Mouse (Mus musculus): Measurements from ENCODE around the gene Ruvbl1. TPM values are rescaled to one million over a fixed set of nuclear protein-coding genes. Genes with fewer than 3 reads are reported as not detected.

Gene Ruvbl1
- polyA plus RNA-seq, 1 experiment from 2014 or later, result 94.9 TPM

GRCm38 (mm10) chr6:88454545-88454944, 10.7 kb upstream of the Ruvbl1 start:
- H3K4me1 ChIP-seq (replicated peaks), result no peaks in the 10 kb centered on the region
- 0 out of 2 replicates have a peak, but pooled peaks cover 4% of the 10 kb centered on the region for H3K27me3 ChIP-seq
- no peak overlapping the region for H3K9ac ChIP-seq
- H3K4me2 ChIP-seq, result no peak overlapping the region
- H3K36me3 ChIP-seq, result no peaks in the 10 kb centered on the region
- no peak overlapping the region for H3K4me3 ChIP-seq
- 66% methylated on average over 2 of the region's 2 CpGs for WGBS
- no peak for ATAC-seq (ENCODE audit: low FRiP score, low read depth)
- H3K9me3 ChIP-seq, result no peaks in the 10 kb centered on the region
- H3K27ac ChIP-seq (replicated peaks), result no peak overlapping the region

GRCm38 (mm10) chr6:88469878-88470277, 4.7 kb downstream of the Ruvbl1 start:
- Histone ChIP-seq H3K27ac (replicated peaks) (no peak overlapping the region), H3K9ac (no peak overlapping the region), H3K4me3 (no peak overlapping the region), H3K4me1 (replicated peaks) (peaks cover 15% of the 10 kb centered on the region), H3K36me3 (peaks cover 28% of the 10 kb centered on the region), H3K4me2 (no peak overlapping the region), H3K27me3 (no peaks in the 10 kb centered on the region), H3K9me3 (no peaks in the 10 kb centered on the region)
- WGBS, result 71% methylated on average over 6 of the region's 6 CpGs
- no peak for ATAC-seq (ENCODE audit: low FRiP score, low read depth)

- H3K27me3 ChIP-seq, result no peaks in the 10 kb centered on the region
- no peaks in the 10 kb centered on the region for H3K9me3 ChIP-seq
- WGBS, result 65% methylated on average over 6 of the region's 6 CpGs
- H3K4me2 ChIP-seq, result no peak overlapping the region
- H3K4me1 ChIP-seq (replicated peaks), result no peaks in the 10 kb centered on the region
- no peak overlapping the region for H3K4me3 ChIP-seq
- H3K36me3 ChIP-seq, result peaks cover 55% of the 10 kb centered on the region
- no peak for ATAC-seq (ENCODE audit: low FRiP score, low read depth)
- H3K9ac ChIP-seq, result no peak overlapping the region
- H3K27ac ChIP-seq (replicated peaks), result no peak overlapping the region
Observed at GRCm38 (mm10) chr6:88480421-88480820, 15.2 kb downstream of the Ruvbl1 start.

GRCm38 (mm10) chr6:88483111-88483510, 17.9 kb downstream of the Ruvbl1 start:
- H3K36me3 ChIP-seq, result peaks cover 54% of the 10 kb centered on the region
- ATAC-seq (ENCODE audit: low FRiP score, low read depth), result no peak
- no peaks in the 10 kb centered on the region for H3K27me3 ChIP-seq
- H3K4me2 ChIP-seq, result no peak overlapping the region
- H3K9ac ChIP-seq, result no peak overlapping the region
- H3K4me1 ChIP-seq (replicated peaks), result peaks cover 9% of the 10 kb centered on the region; the same call in 1 of the 2 replicates
- no peak overlapping the region for H3K4me3 ChIP-seq
- H3K9me3 ChIP-seq, result no peaks in the 10 kb centered on the region
- no peak overlapping the region for H3K27ac ChIP-seq (replicated peaks)
- WGBS, result 63% methylated on average over 7 of the region's 7 CpGs

GRCm38 (mm10) chr6:88483913-88484312, 18.7 kb downstream of the Ruvbl1 start:
- no peak overlapping the region for H3K27ac ChIP-seq (replicated peaks)
- H3K4me3 ChIP-seq, result no peak overlapping the region
- H3K9me3 ChIP-seq, result no peaks in the 10 kb centered on the region
- H3K9ac ChIP-seq, result no peak overlapping the region
- H3K4me2 ChIP-seq, result no peak overlapping the region
- H3K36me3 ChIP-seq, result peaks cover 54% of the 10 kb centered on the region
- H3K27me3 ChIP-seq, result no peaks in the 10 kb centered on the region
- no peak for ATAC-seq (ENCODE audit: low FRiP score, low read depth)
- H3K4me1 ChIP-seq (replicated peaks), result peaks cover 9% of the 10 kb centered on the region; the same call in 1 of the 2 replicates

- Histone ChIP-seq H3K4me3 (no peak overlapping the region), H3K9me3 (no peaks in the 10 kb centered on the region), H3K27ac (replicated peaks) (no peak overlapping the region), H3K9ac (no peak overlapping the region), H3K4me2 (no peak overlapping the region), H3K27me3 (no peaks in the 10 kb centered on the region), H3K36me3 (peaks cover 43% of the 10 kb centered on the region), H3K4me1 (replicated peaks) (peaks cover 9% of the 10 kb centered on the region; the same call in 1 of the 2 replicates)
- WGBS, result 92% methylated on average over 6 of the region's 6 CpGs
- no peak for ATAC-seq (ENCODE audit: low FRiP score, low read depth)
Observed at GRCm38 (mm10) chr6:88485378-88485777, 20.2 kb downstream of the Ruvbl1 start.

- Histone ChIP-seq H3K4me1 (replicated peaks) (peaks cover 9% of the 10 kb centered on the region; the same call in 1 of the 2 replicates), H3K27me3 (no peaks in the 10 kb centered on the region), H3K4me3 (no peak overlapping the region), H3K27ac (replicated peaks) (no peak overlapping the region), H3K9me3 (no peaks in the 10 kb centered on the region), H3K9ac (no peak overlapping the region), H3K36me3 (peaks cover 30% of the 10 kb centered on the region), H3K4me2 (no peak overlapping the region)
- ATAC-seq (ENCODE audit: low FRiP score, low read depth), result peak; percentile 83
- 64% methylated on average over 8 of the region's 8 CpGs for WGBS
Observed at GRCm38 (mm10) chr6:88486893-88487292, 21.7 kb downstream of the Ruvbl1 start.

- H3K4me1 ChIP-seq (replicated peaks), result peaks cover 9% of the 10 kb centered on the region; the same call in 1 of the 2 replicates
- H3K9me3 ChIP-seq, result no peaks in the 10 kb centered on the region
- no peaks in the 10 kb centered on the region for H3K27me3 ChIP-seq
- no peak for ATAC-seq (ENCODE audit: low FRiP score, low read depth)
- no peak overlapping the region for H3K4me3 ChIP-seq
- no peak overlapping the region for H3K27ac ChIP-seq (replicated peaks)
- no peak overlapping the region for H3K9ac ChIP-seq
- H3K36me3 ChIP-seq, result peaks cover 22% of the 10 kb centered on the region; the same call in 1 of the 2 replicates
- WGBS, result 94% methylated on average over 7 of the region's 7 CpGs
- no peak overlapping the region for H3K4me2 ChIP-seq
Observed at GRCm38 (mm10) chr6:88489026-88489425, 23.8 kb downstream of the Ruvbl1 start.

GRCm38 (mm10) chr6:88489834-88490233, 24.6 kb downstream of the Ruvbl1 start:
- H3K4me2 ChIP-seq, result no peak overlapping the region
- H3K27me3 ChIP-seq, result no peaks in the 10 kb centered on the region
- H3K36me3 ChIP-seq, result peaks cover 14% of the 10 kb centered on the region; the same call in 1 of the 2 replicates
- no peak overlapping the region for H3K27ac ChIP-seq (replicated peaks)
- ATAC-seq (ENCODE audit: low FRiP score, low read depth), result no peak
- WGBS, result 93% methylated on average over 6 of the region's 6 CpGs
- no peak overlapping the region for H3K9ac ChIP-seq
- H3K9me3 ChIP-seq, result no peaks in the 10 kb centered on the region
- H3K4me1 ChIP-seq (replicated peaks), result peaks cover 9% of the 10 kb centered on the region; the same call in 1 of the 2 replicates
- H3K4me3 ChIP-seq, result no peak overlapping the region

- ATAC-seq (ENCODE audit: low FRiP score, low read depth), result peak; percentile 67; the same call in 1 of the 2 replicates
- Histone ChIP-seq H3K36me3 (0 out of 2 replicates have a peak, but pooled peaks cover 8% of the 10 kb centered on the region), H3K4me3 (no peak overlapping the region), H3K27me3 (no peaks in the 10 kb centered on the region), H3K4me1 (replicated peaks) (peaks cover 9% of the 10 kb centered on the region; the same call in 1 of the 2 replicates), H3K4me2 (no peak overlapping the region), H3K27ac (replicated peaks) (no peak overlapping the region; the same call in 1 of the 2 replicates), H3K9ac (no peak overlapping the region), H3K9me3 (no peaks in the 10 kb centered on the region)
- 71% methylated on average over 12 of the region's 12 CpGs for WGBS
Observed at GRCm38 (mm10) chr6:88490629-88491354, 25.6 kb downstream of the Ruvbl1 start.

GRCm38 (mm10) chr6:88493712-88494111, 28.5 kb downstream of the Ruvbl1 start:
- Histone ChIP-seq H3K9me3 (no peaks in the 10 kb centered on the region), H3K4me3 (no peak overlapping the region), H3K27me3 (no peaks in the 10 kb centered on the region), H3K4me1 (replicated peaks) (no peaks in the 10 kb centered on the region), H3K27ac (replicated peaks) (no peak overlapping the region), H3K4me2 (no peak overlapping the region), H3K36me3 (peaks cover 25% of the 10 kb centered on the region), H3K9ac (no peak overlapping the region)
- no peak for ATAC-seq (ENCODE audit: low FRiP score, low read depth)
- WGBS, result 77% methylated on average over 6 of the region's 6 CpGs

- peak; percentile 89 for ATAC-seq (ENCODE audit: low FRiP score, low read depth)
- H3K4me1 ChIP-seq (replicated peaks), result peaks cover 9% of the 10 kb centered on the region
- peak overlapping the region; percentile 70 for H3K9ac ChIP-seq
- no peaks in the 10 kb centered on the region for H3K27me3 ChIP-seq
- H3K36me3 ChIP-seq, result peaks cover 42% of the 10 kb centered on the region
- no peaks in the 10 kb centered on the region for H3K9me3 ChIP-seq
- peak overlapping the region; percentile 44 for H3K4me3 ChIP-seq
- 2% methylated on average over 76 of the region's 76 CpGs for WGBS
- H3K27ac ChIP-seq (replicated peaks), result peak overlapping the region; percentile 77
- H3K4me2 ChIP-seq, result peak overlapping the region; percentile 91
Observed at GRCm38 (mm10) chr6:88499481-88500404, 34.5 kb downstream of the Ruvbl1 start.
